Mouse (Mus musculus) kidney, embryonic 15.5 days (tissue): Measurements from ENCODE around the gene R3hcc1l. TPM values are rescaled to one million over a fixed set of nuclear protein-coding genes. Genes with fewer than 3 reads are reported as not detected.

ENCODE experiments used
- ATAC-seq: fragments of 200-750 bp; cut with Nextera tagmentation; replicated peaks from 2 replicates; pipeline ENCODE4 v1.8.0; 2017; ENCODE audit warnings: moderate TSS enrichment; ENCODE audit not compliant: low FRiP score
- H3K27ac ChIP-seq: fragments of 300-500 bp; sonication (generic); 2 replicates; pipeline ENCODE4 v1.5.1; 2015; ENCODE audit warnings: mild to moderate bottlenecking, inconsistent platforms
- H3K27me3 ChIP-seq: fragments of 300-500 bp; sonication (generic); 2 replicates; pipeline ENCODE4 v1.6.1; 2015; ENCODE audit warnings: inconsistent platforms
- H3K36me3 ChIP-seq: fragments of 300-500 bp; sonication (generic); 2 replicates; pipeline ENCODE4 v1.6.1; 2015; ENCODE audit warnings: inconsistent platforms
- H3K4me1 ChIP-seq: fragments of 300-500 bp; sonication (generic); 2 replicates; pipeline ENCODE4 v1.6.1; 2015; ENCODE audit warnings: inconsistent platforms
- H3K4me2 ChIP-seq: fragments of 300-500 bp; sonication (generic); 2 replicates; pipeline ENCODE4 v1.6.1; 2015; ENCODE audit warnings: moderate library complexity, mild to moderate bottlenecking, inconsistent platforms
- H3K4me3 ChIP-seq: fragments of 300-500 bp; sonication (generic); replicated peaks from 2 replicates; pipeline ENCODE4 v1.5.1; 2015; ENCODE audit warnings: mild to moderate bottlenecking, inconsistent platforms
- H3K9ac ChIP-seq: fragments of 300-500 bp; sonication (generic); 2 replicates; pipeline ENCODE4 v1.6.1; 2015; ENCODE audit warnings: mild to moderate bottlenecking, inconsistent platforms
- H3K9me3 ChIP-seq: fragments of 300-500 bp; sonication (generic); replicated peaks from 2 replicates; pipeline ENCODE4 v1.6.1; 2016; ENCODE audit warnings: inconsistent platforms
- WGBS: fragments of 180-500 bp; shearing (Covaris S2); methylation state at CpG from one replicate; pipeline ENCODE4 v1.1.7; 2015; ENCODE audit warnings: mixed read lengths; 5-methylcytosine and 5-hydroxymethylcytosine counted together
- polyA plus RNA-seq: library from polyadenylated mRNA; unstranded; fragments of >200 nt; fragmentation: Nextera tagmentation; extraction: Ambion mirVana; gene quantifications from 2 replicates; pipeline ENCODE4 v1.2.1, GENCODE M21; 2015

Gene R3hcc1l
- polyA plus RNA-seq: 20.6 and 23.1 TPM in 2 replicates

DNA sequence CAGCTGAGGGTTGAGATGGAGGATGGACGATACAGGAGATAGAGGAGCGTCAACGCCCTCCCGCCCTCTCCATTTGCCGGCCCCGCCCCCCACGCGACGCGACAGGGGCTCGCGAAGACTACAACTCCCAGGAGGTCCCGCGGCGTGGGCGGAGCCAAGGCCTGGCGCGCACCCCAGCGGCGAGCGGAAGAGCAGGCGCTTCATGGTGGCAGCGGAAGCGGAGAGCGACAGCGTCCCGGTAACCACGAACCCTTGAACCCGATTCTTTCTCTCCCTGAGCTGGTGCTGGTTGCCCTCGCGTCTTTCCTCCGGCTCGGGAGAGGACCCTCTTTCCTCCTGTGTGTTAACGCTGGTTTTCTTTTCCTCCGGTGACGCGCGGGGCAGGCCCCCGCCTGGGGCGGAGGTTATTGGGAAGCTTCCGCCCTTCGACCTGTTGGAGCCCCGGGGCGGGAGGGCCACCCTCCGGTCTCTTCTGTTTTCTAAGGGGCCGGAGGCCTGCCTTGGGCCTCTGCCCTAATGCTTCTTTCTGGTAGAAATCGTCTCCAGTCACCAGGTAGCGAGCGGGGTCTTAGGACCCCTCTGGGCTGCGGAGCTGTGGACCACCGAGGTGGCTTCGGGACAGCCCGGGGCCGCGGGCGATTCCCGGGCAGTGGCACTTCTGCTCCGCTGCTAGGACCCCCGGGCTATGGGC is at the start of gene R3hcc1l:
TSS of gene R3hcc1l (plus strand) at position 140 of the 691 bp plus-strand sequence.
- ATAC-seq: peak; percentile 96
- Histone ChIP-seq H3K4me1 (peaks cover 17% of the 10 kb centered on the region), H3K27me3 (no peaks in the 10 kb centered on the region), H3K4me3 (peak within 1 kb of the TSS; percentile 79), H3K9me3 (no peaks in the 10 kb centered on the region), H3K27ac (peak within 1 kb of the TSS; percentile 88), H3K9ac (peak within 1 kb of the TSS; percentile 84), H3K4me2 (peak within 1 kb of the TSS; percentile 85), H3K36me3 (no peaks in the 10 kb centered on the region)
- under 1% methylated on average over 59 of the region's 59 CpGs for WGBS

- H3K27ac ChIP-seq: no peak overlapping the region
- H3K9me3 ChIP-seq: no peaks in the 10 kb centered on the region
- WGBS: 84% methylated on average over 4 of the region's 4 CpGs
- H3K27me3 ChIP-seq: no peaks in the 10 kb centered on the region
- H3K4me1 ChIP-seq: no peaks in the 10 kb centered on the region
- no peak overlapping the region for H3K9ac ChIP-seq
- H3K4me3 ChIP-seq: no peak overlapping the region
- no peak overlapping the region for H3K4me2 ChIP-seq
- H3K36me3 ChIP-seq: no peaks in the 10 kb centered on the region
- ATAC-seq: no peak
These were observed 47.0 kb upstream of the R3hcc1l start for GRCm38 (mm10) chr19:42471571-42471970.

GRCm38 (mm10) chr19:42472831-42473230 is 45.7 kb upstream of the R3hcc1l start:
- H3K27me3 ChIP-seq: 0 out of 2 replicates have a peak, but pooled peaks cover 1% of the 10 kb centered on the region
- WGBS: 29% methylated on average over 11 of the region's 11 CpGs
- H3K4me3 ChIP-seq: no peak overlapping the region
- no peak overlapping the region for H3K4me2 ChIP-seq
- H3K9me3 ChIP-seq: no peaks in the 10 kb centered on the region
- H3K4me1 ChIP-seq: no peaks in the 10 kb centered on the region
- no peak overlapping the region for H3K9ac ChIP-seq
- no peak for ATAC-seq
- no peak overlapping the region for H3K27ac ChIP-seq
- no peaks in the 10 kb centered on the region for H3K36me3 ChIP-seq

DNA sequence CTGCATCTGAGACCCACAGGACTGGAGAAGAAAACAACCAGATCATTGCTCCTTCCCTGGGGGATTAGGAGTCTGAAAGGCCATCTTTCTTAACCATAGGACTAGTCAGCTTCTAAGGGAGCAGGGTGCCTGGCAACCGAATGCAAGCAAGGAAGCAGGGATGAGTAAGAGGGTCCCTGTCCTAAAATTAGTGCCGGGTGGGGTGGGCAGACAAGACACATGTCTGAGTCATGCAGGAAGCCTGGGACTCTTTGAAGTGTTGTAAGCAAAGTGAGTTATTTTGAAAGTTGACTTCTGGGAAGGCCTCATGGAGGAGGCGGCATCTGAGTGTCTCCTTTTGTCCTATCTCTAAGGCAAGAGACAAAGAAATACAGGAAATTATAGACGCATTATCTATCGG is 40.8 kb upstream of the R3hcc1l start:
- H3K9me3 ChIP-seq: no peaks in the 10 kb centered on the region
- no peak overlapping the region for H3K4me3 ChIP-seq
- 0 out of 2 replicates have a peak, but pooled peaks cover 6% of the 10 kb centered on the region for H3K27me3 ChIP-seq
- no peak for ATAC-seq
- no peak overlapping the region for H3K4me2 ChIP-seq
- H3K36me3 ChIP-seq: no peaks in the 10 kb centered on the region
- H3K4me1 ChIP-seq: no peaks in the 10 kb centered on the region
- no peak overlapping the region for H3K27ac ChIP-seq
- no peak overlapping the region for H3K9ac ChIP-seq
- 77% methylated on average over 5 of the region's 5 CpGs for WGBS

GRCm38 (mm10) chr19:42478303-42478702 is 40.3 kb upstream of the R3hcc1l start:
- H3K27me3 ChIP-seq: 0 out of 2 replicates have a peak, but pooled peaks cover 6% of the 10 kb centered on the region
- ATAC-seq: peak; percentile 33; the same call in 1 of the 2 replicates
- no peaks in the 10 kb centered on the region for H3K4me1 ChIP-seq
- no peak overlapping the region for H3K4me3 ChIP-seq
- no peak overlapping the region for H3K4me2 ChIP-seq
- H3K9ac ChIP-seq: no peak overlapping the region
- H3K36me3 ChIP-seq: no peaks in the 10 kb centered on the region
- H3K9me3 ChIP-seq: no peaks in the 10 kb centered on the region
- no peak overlapping the region for H3K27ac ChIP-seq
- WGBS: 43% methylated on average over 12 of the region's 12 CpGs

- H3K4me1 ChIP-seq: no peaks in the 10 kb centered on the region
- H3K27ac ChIP-seq: no peak overlapping the region
- H3K36me3 ChIP-seq: no peaks in the 10 kb centered on the region
- no peaks in the 10 kb centered on the region for H3K9me3 ChIP-seq
- H3K4me3 ChIP-seq: no peak overlapping the region
- no peaks in the 10 kb centered on the region for H3K27me3 ChIP-seq
- no peak for ATAC-seq
- H3K9ac ChIP-seq: no peak overlapping the region
- no peak overlapping the region for H3K4me2 ChIP-seq
- 62% methylated on average over 7 of the region's 7 CpGs for WGBS
These were observed 33.1 kb upstream of the R3hcc1l start for GRCm38 (mm10) chr19:42485443-42485842.

DNA sequence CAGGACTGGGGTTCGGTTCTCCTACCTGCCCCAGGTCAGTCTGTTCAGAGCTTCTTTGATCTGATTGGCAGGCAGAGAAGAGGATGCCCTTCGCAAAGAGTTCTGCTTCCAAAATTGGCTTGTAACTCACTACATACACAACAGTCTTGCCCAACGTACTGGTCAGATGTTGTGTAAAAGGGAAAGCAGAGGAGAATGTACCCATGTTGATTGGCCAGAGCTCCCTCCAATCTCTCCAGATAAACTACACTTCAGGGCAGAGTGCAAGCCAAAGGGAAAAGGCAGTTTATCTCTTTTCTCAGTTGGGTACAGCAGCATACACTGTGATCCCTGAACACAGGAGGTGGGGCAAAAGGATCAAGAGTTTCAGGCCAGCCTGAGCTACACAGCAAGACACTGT is 31.3 kb upstream of the R3hcc1l start:
- H3K4me2 ChIP-seq: no peak overlapping the region

GRCm38 (mm10) chr19:42493257-42493917 is 25.2 kb upstream of the R3hcc1l start:
- no peak overlapping the region for H3K4me2 ChIP-seq
- no peak overlapping the region for H3K4me3 ChIP-seq
- no peaks in the 10 kb centered on the region for H3K36me3 ChIP-seq
- H3K27ac ChIP-seq: no peak overlapping the region
- 0 out of 2 replicates have a peak, but pooled peaks cover 4% of the 10 kb centered on the region for H3K27me3 ChIP-seq
- WGBS: 47% methylated on average over 5 of the region's 5 CpGs
- ATAC-seq: 0 out of 2 replicates have a peak, but pooled peaks have one; percentile 22
- no peaks in the 10 kb centered on the region for H3K4me1 ChIP-seq
- H3K9ac ChIP-seq: no peak overlapping the region
- no peaks in the 10 kb centered on the region for H3K9me3 ChIP-seq

More for the DNA sequence above, 31.3 kb upstream of the R3hcc1l start:
- Histone ChIP-seq H3K4me1 (no peaks in the 10 kb centered on the region), H3K36me3 (no peaks in the 10 kb centered on the region), H3K27ac (no peak overlapping the region), H3K27me3 (0 out of 2 replicates have a peak, but pooled peaks cover 4% of the 10 kb centered on the region), H3K9me3 (no peaks in the 10 kb centered on the region), H3K4me3 (no peak overlapping the region), H3K9ac (no peak overlapping the region)
- 79% methylated on average over 3 of the region's 3 CpGs for WGBS
- ATAC-seq: no peak

GRCm38 (mm10) chr19:42504156-42504555 is 14.4 kb upstream of the R3hcc1l start:
- ATAC-seq: no peak
- Histone ChIP-seq H3K9me3 (no peaks in the 10 kb centered on the region), H3K4me2 (no peak overlapping the region), H3K27ac (no peak overlapping the region), H3K4me1 (no peaks in the 10 kb centered on the region), H3K9ac (no peak overlapping the region), H3K36me3 (no peaks in the 10 kb centered on the region), H3K4me3 (no peak overlapping the region), H3K27me3 (no peaks in the 10 kb centered on the region)
- 55% methylated on average over 3 of the region's 3 CpGs for WGBS

- H3K9me3 ChIP-seq: no peaks in the 10 kb centered on the region
- no peaks in the 10 kb centered on the region for H3K36me3 ChIP-seq
- no peak overlapping the region for H3K4me2 ChIP-seq
- H3K9ac ChIP-seq: no peak overlapping the region
- H3K4me3 ChIP-seq: no peak overlapping the region
- no peaks in the 10 kb centered on the region for H3K27me3 ChIP-seq
- H3K27ac ChIP-seq: no peak overlapping the region
- ATAC-seq: no peak
- 85% methylated on average over 9 of the region's 9 CpGs for WGBS
- H3K4me1 ChIP-seq: no peaks in the 10 kb centered on the region
These were observed 8.9 kb upstream of the R3hcc1l start for GRCm38 (mm10) chr19:42509625-42510024.

GRCm38 (mm10) chr19:42510276-42511171 is 8.0 kb upstream of the R3hcc1l start:
- Histone ChIP-seq H3K4me3 (no peak overlapping the region), H3K9me3 (no peaks in the 10 kb centered on the region), H3K27ac (no peak overlapping the region), H3K9ac (no peak overlapping the region), H3K4me1 (no peaks in the 10 kb centered on the region), H3K4me2 (no peak overlapping the region), H3K27me3 (no peaks in the 10 kb centered on the region), H3K36me3 (no peaks in the 10 kb centered on the region)
- ATAC-seq: no peak
- 53% methylated on average over 16 of the region's 16 CpGs for WGBS

DNA sequence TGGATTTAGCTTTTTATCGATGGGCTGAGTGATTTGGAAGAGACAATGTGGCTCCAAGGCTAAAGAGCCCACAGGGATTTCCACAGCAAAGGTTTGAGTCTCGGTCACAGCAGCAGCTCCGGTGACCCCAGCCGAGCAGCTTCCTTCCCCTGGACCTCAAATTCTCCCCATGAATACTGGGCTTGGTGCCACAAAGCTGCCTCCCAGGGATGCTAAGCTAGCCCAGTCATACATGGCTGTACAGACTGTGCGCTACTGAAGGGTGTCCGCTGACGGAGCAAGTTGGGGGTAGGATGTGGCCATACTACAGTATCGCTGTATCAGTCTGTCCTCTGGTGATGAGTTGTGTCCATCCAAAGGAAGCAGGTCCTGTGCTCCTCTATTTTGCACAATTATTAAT is 2.9 kb upstream of the R3hcc1l start:
- H3K27ac ChIP-seq: no peak overlapping the region
- no peak overlapping the region for H3K9ac ChIP-seq
- peaks cover 15% of the 10 kb centered on the region for H3K4me1 ChIP-seq
- H3K4me2 ChIP-seq: no peak overlapping the region
- H3K36me3 ChIP-seq: no peaks in the 10 kb centered on the region
- ATAC-seq: no peak
- H3K27me3 ChIP-seq: no peaks in the 10 kb centered on the region
- H3K9me3 ChIP-seq: no peaks in the 10 kb centered on the region
- WGBS: 86% methylated on average over 8 of the region's 8 CpGs
- H3K4me3 ChIP-seq: no peak overlapping the region
